Mouse (Mus musculus): ENCODE measurements around the gene Eipr1.
"Not testable (repeated sequence)": the region's sequence is repeated elsewhere in the genome, so short reads cannot be mapped to it uniquely, and the experiment has no call there.

Gene Eipr1

DNA sequence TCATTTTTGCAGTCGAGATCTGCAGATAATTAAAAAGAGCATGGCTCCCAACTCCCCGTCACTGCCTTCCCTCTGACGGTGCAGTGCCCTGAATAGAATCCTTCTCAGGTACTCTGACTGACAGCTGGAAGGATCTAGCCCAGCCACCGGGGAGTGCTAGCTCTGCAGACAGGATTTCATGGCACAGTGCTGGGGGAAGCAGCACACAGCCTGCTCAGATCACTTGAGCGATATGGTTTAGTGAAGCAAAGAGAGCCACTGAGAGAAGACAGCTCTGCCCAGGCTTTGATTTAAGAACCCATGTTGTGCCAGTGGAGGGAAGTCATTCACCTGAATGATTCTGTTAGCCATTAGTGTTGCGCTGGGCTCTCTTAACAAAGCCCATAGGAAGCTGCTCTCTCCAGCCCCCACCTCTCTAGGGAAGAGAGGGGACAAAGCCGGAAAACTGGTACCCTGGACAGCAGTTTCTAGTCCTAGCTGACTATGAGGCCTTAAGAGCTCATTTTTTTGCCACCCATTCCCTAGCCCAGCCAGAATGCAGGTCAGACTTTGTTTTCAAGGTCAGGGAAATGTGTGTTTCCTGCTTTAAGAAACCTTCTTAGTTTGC is 137.6 kb downstream of the Eipr1 start:
- no peak for DNase-seq (ENCODE audit: low spot score in 2 of 2)

DNA sequence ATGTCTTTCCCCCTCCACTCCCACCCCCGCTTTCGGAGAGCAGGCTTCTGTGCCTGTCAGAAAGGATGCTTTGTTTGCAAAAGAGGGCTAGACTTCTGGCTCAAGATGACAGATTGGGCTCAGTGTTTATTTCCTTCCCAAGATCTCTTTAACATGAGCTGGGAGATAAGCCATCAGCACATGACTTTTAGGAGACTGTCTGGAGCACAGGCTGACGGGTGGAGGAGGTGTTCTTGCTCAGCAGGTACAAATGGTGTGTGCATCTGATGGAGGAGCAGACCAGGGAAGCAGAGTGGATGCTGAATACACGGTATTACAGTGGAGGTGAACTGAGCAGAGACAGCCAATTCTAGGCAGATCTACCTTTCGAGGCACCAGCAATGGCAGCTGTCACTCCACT is 139.9 kb downstream of the Eipr1 start:
- no peak for DNase-seq (ENCODE audit: low spot score in 2 of 2)

DNA sequence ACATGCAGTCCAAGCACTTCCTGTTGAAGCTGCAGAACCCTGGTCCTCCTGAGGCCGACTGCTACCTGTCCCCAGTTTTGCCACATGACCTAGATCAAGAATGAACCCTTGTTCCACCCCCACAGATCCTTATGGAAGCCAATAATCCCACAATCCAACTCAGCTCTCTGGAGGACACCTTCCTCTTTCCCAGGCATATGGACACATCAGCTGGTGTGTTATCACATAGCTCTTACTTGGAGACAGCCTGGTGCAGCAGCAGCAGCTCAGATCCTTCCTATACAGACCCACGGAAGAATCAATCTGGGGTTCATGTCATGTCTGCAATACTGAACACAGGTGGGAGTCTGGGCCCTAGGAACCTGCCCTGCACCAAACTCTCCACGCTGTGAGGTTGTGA is 145.0 kb downstream of the Eipr1 start:
- DNase-seq (ENCODE audit: low spot score in 2 of 2): no peak

DNA sequence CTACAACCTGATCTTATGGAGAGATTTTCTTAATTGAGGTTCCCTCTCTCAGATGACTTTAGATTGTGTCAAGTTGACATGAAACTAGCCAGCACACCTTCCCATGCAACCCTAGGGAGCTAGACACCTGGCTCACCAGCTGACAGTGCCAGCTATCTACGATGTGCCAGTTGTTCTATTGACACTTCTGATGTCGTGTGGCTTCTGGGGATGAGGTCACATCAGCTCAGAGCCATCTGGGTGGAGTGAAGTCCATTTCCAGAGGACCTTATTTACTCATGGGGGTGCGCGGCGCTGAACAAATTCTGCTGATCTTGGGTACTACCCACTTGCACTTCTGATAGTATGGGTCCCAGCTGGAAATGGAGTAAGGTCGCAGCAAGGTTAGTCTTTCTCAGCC is 146.7 kb downstream of the Eipr1 start:
- DNase-seq (ENCODE audit: low spot score in 2 of 2): no peak

DNA sequence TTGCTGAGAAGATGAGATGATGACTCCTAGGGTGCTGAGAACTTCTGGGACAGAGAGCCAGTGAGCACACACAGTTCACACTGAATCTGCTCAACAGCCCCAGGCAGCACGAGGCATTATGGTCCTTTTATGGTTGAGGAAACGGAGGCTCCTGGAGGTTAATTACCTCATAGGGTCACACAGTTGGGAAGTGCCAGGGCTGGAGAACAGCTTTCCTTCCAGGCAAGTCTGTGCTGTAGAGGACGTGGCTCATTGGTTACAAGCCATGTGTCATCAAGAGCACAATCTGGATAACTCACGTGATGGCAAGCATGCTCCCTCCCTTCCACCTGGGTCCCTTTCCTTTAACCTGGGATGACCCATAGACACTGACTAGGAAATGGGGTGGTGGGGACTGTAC is 148.1 kb downstream of the Eipr1 start:
- no peak for DNase-seq (ENCODE audit: low spot score in 2 of 2)

DNA sequence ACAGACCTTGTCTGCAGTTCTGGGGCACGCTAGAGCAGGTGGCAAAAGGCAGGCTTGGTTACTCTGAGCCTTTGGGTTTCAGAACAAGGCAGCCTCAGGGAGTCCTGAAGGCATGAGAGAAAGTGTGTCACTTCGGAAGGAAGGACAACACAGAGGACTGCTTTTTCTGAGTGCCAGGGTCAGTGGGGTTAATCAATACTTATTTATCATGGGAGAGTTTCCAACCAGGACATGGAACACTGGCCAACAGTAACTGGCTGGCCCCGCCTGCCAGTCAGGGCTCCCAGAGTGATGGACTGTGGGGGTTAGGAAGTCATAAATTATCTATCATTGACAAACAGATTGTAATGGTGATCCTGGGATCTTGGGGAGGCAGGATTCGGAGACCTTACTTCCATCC is 148.7 kb downstream of the Eipr1 start:
- no peak for DNase-seq (ENCODE audit: low spot score in 2 of 2)

DNA sequence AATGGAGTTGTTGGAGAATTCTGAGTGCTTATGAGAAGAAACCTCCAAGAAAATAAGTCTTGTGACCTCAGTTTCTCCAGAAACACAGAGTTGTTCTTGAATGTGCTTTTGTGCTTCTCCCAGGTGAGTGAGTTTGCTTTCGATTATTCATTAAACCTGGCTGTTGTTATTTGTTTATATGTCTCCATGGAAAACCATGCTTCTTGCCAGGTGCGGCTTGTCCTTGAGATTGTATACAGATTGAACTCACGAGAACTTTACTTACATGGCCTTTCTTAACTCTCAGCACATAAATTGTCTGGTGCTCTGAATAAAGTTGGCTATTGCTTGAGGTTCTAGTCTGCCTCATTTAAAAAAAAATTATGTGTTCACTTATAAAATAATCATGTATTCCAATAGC is 150.5 kb downstream of the Eipr1 start:
- no peak for DNase-seq (ENCODE audit: low spot score in 2 of 2)

DNA sequence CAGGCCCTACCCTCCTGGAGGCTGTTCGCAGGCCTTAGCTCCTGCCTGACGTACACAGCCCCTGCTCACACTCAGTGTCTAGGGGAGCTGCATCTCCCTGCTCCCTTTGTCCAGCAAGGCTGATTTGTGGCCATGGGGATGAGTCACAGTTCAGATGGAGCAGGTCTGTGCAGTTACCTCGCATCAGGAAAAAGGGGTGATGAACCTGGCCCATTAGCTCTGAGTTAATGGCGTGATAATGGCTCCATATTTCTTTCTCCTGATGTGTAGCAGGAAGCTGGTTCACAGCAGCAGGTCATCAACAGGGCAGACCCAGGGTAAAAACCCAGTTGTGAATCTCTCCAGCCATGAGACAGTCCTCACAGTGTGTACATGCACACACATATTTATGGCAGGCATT is 151.5 kb downstream of the Eipr1 start:
- DNase-seq (ENCODE audit: low spot score in 2 of 2): no peak

DNA sequence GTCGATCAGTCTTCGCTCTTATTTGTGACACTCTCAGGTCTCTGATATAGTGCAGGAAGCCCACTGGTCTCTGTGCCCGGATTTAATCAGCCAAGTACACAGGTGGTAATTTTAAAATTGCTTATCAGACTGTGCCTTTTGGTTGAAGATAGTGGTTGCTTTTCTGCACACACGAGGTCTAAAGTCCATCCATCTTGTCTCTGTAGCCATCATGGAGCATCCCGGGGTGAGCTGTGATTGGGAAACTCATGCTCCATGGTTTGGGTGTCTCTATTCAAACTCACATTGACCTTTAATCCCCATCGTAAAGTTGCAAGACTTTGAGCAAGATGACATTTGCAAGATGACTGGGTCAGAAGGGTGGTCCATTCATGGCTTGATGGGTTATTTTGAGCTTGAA is 153.9 kb downstream of the Eipr1 start:
- no peak for DNase-seq (ENCODE audit: low spot score in 2 of 2)

DNA sequence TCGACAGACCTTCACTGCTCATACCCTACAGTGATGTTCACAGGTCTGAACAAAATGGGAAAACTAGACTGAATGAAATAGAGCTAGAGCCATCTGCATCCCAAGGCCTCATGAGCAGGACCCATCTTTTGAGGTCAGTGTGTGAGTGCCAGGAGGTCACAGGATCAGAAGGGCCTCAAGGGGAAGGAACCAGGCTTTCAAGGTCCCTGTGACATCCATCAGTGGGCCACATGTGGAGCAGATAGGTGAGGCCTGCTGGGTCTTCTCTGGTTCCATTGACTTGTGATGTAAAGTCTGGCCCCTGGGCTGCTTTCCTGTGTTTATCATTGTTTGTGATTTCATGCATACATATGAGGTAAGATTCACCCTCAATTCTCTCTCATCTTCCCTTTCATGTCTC is 154.4 kb downstream of the Eipr1 start:
- DNase-seq (ENCODE audit: low spot score in 2 of 2): no peak

DNA sequence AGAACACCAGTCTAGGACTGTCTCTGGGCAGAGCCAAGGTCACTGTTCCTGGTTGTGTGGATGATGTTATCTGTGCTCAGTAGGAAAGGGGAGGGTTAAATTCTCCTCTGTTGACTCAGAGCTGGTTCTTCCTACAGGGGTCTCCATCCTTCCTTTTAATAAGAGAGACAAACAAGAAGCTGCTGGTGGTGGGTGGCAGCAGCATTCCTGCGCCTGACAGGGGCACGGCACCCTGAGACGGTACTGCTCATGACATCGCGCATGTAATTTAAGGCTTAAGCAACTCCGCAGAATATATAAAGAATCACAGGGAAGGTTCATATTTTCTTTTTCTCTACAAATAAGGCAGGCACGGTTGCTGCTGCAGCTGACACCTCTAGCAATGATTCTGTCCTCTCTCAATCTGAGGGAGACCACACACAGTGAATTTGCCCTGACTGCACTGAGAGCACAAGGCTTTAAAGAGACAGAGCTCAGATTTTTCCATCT is 155.2 kb downstream of the Eipr1 start:
- DNase-seq (ENCODE audit: low spot score in 2 of 2): no peak

DNA sequence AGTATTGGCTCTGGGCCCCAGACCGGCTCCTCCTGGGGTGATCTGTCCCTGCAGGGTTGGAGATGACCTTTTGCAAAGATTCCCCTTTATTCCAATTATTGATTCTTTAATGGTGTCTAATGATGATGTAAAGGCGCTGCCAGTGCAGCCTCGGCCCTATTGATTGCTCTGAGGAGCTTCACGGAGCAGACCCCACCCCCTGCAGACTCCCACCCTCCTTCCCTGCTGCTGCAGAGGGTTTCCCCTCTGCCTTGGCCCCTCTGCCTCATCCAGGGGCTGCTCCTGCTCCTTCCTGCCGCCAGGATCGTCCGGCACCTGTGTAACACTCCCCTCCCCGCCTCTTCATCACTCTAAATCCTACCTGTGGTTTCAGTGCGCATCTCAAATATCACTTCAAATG is 156.2 kb downstream of the Eipr1 start:
- no peak for DNase-seq (ENCODE audit: low spot score in 2 of 2)

DNA sequence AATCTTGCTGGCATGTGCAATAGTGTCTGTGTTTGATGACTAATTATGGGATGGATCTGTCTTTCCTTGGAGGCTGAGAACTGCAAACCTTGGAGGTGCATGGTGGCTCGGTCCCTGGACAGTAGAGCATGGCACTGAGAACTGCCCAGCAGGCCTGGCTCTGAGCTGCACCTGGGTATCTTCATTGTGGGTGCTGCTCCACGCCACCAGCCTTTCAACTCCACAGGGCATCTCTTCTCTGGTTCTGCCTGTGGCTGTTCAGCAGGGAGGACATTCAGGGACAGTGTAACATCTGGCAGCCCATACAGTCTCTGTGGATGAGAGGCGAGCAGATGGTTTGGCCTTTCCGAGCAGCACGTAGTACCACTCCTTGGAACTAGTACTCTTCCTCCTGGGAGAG is 158.2 kb downstream of the Eipr1 start:
- no peak for DNase-seq (ENCODE audit: low spot score in 2 of 2)

DNA sequence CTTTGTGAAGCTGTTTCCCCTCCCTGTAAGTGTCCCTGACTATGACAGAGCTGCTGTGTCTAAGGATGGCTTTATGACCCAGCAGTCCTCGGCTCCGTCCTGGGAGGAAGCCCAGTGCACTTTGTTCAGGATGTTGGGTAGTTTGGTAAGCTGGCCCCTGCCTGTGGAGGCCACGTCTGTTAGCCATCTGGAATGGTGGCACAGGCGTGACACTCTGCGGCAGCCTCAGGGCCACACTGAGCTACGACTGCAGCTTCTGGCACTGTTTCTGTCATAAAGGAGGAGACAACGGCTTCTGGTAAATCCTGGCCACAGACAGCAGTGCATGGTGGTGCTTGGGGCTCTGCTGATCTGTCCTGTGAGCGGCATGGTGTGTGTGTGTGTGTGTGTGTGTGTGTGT is 159.0 kb downstream of the Eipr1 start:
- DNase-seq (ENCODE audit: low spot score in 2 of 2): no peak

DNA sequence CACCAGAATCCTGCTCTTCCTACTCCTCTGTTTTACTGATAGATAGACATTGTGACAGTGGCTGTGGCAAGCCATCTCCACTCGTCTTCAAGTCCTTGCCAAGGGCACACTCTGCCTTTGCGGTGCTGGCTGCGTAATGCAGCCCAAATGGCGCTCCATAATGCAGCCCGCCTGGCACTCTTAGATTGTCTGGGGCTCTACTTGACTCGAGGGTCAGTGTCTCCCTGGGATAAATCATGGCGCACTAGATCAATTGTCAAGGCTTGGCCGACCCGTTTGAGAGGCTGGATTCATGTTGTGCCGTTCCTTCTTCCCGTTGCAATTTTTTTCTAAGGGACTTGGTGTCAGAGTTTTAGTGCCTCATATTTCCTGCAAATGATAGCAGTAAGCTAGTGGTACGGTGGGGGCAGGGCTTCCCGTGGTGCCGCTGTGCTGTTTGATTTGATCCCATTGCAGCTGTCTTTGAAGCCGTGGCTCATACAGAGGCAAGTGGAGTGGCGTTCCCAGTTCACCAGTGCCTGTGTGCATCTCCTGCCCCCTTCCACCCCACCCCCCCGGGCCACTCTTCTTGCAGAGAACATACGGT is 160.8 kb downstream of the Eipr1 start:
- no peak for DNase-seq (ENCODE audit: low spot score in 2 of 2)

DNA sequence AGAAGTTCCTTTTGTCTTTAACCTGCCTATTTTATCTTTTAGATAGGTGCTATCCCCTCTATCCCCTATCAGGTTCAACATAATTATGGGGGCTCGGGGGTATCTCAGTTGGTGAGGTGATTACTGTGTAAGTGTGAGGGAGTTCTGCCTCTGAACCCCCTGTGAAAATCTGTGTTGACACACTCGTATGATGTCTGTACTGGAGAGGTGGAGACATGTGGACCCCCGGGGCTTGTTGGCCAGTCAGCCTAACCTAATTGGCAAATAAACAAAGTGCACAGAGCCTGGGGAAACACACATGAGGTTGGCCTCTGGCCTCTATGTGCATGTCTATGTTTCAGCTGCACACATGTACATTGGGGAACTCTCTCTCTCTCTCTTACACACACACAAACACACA is 161.5 kb downstream of the Eipr1 start:
- no peak for DNase-seq (ENCODE audit: low spot score in 2 of 2)

DNA sequence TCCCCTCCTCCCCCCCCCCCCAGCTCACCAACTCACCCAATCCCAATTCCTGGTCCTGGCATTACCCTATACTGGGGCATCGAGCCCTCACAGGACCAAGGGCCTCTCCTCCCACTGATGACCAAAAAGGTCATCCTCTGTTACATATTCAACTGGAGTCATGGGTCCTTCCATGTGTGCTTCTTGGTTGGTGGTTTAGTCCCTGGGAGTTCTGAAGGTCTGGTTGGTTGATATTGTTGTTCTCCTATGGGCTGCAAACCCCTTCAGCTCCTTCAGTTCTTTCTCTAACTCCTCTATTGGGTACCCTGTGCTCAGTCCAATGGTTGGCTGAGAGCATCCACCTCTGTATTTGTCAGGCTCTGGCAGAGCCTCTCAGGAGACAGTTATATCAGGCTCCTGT is 162.5 kb downstream of the Eipr1 start:
- not testable (repeated sequence) for DNase-seq (ENCODE audit: low spot score in 2 of 2)
